Mouse (Mus musculus): ENCODE data around the gene Trim58.

- TF ChIP-seq CTCF (IDR thresholded peaks at IDR 0.05; ENCODE audit: low read depth, low read length) (no peak), POLR2A (IDR thresholded peaks at IDR 0.05; ENCODE audit: borderline replicate concordance, low read depth, low read length) (no peak)
Measured at GRCm38 (mm10) chr11:58605228-58605627, 35.0 kb upstream of the Trim58 start.

All from bone marrow macrophage, adult 2 months (primary cell).